Mouse (Mus musculus) megakaryocyte, adult 5-6 weeks (primary cell): Measurements from ENCODE around the gene Nmt2. TPM values are rescaled to one million over a fixed set of nuclear protein-coding genes. Genes with fewer than 3 reads are reported as not detected.

Source experiments
- ATAC-seq: 2 replicates; pipeline ENCODE4 v1.8.0; 2016; ENCODE audit warnings: mild to moderate bottlenecking, inconsistent platforms; ENCODE audit not compliant: poor library complexity, severe bottlenecking
- total RNA-seq, 2 experiments: library from RNA; stranded (forward) in 1 of 2; stranded (reverse) in 1 of 2; fragments of 153-499, 151-499 nt in 1 of 2; fragments of 221-1000, 200-1000 nt in 1 of 2; gene quantifications; 2 replicates each; pipeline versions ENCODE4 v1.2.3 to v1.2.4; 2015 to 2017

The Nmt2 gene
- total RNA-seq, 2 experiments from 2014 or later, result 14.0 to 17.0 TPM

GRCm38 (mm10) chr2:3324381-3325130 is 40.5 kb downstream of the Nmt2 start:
- ATAC-seq, result no peak

DNA sequence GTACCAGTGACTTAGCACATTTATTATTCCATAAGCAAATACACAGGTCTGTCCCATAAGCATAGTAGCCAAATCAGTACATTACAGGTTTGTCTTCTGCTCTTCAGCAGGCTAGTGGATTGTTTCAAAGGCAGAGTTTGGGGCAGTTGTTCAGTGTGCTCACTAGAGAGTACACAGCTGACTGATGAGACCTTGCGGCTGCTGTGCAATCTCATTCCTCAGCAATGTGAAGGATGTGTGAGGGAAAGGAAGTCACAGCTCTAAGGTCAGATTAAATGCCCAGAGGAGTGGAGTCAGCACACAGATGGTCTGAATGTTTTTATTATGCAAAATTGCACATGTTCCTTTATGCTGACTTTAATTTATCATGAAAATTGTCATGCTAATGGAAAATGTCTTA is 42.5 kb downstream of the Nmt2 start:
- ATAC-seq, result no peak

- peak; percentile 84 for ATAC-seq
Measured at GRCm38 (mm10) chr2:3327351-3327750, 43.3 kb downstream of the Nmt2 start.

- no peak for ATAC-seq
Measured at GRCm38 (mm10) chr2:3331071-3331703, 47.2 kb downstream of the Nmt2 start.

- no peak; the same call in 1 of the 2 replicates for ATAC-seq
Measured at GRCm38 (mm10) chr2:3332056-3332455, 48.0 kb downstream of the Nmt2 start.

DNA sequence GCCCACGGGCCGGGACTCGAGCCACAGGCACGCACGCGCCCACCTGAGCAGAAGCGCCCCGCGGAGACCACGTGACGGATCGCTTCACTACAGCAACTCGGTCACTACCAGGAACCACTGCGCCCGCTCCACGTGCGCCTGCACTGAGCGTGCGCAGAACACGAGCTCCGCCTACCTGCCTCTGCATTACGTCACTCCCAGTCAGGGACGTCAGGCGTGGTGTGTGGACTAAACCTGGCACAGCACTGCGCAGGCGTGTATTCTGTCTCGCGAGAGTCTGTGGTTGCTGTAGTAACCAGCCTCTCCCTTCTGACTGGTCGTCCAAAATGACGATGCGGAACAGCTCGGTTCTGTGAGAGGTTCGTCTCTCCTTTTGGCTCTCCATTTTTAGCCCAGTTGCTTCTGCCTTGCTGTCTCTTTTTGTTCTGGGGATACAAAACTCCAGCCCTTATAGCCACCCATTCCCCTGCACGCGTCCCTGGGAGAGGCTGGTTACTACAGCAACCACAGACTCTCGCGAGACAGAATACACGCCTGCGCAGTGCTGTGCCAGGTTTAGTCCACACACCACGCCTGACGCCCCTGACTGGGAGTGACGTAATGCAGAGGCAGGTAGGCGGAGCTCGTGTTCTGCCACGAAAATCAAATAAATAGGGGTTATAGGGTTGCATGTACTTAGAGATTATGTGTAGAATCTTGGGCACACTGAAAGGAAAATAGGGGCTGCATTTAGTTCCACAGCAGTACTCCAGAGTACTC is 48.7 kb downstream of the Nmt2 start, which contains the start of gene Rpp38:
Gene Rpp38 (minus strand): TSS at position 160 of the 759 bp plus-strand sequence.
- peak; percentile 88 for ATAC-seq

DNA sequence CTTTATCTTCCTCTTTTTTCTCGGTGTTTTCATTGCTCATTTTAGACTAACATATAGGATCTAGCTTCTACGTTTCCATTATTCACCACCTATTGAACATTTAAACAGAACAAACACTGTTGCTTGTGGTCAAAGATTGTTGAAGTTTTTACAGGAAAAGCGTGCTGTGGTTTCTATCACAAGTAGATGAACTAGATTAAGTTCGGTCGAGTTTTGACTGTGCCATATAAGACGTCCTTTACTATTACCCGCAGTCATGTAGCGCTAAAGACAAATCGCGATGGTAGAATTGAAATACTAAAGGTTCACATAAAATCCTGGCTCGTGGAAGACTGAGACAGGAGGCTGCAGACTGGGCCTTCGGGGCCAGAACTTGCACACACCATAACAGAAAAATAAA is 49.7 kb downstream of the Nmt2 start:
- ATAC-seq, result no peak

DNA sequence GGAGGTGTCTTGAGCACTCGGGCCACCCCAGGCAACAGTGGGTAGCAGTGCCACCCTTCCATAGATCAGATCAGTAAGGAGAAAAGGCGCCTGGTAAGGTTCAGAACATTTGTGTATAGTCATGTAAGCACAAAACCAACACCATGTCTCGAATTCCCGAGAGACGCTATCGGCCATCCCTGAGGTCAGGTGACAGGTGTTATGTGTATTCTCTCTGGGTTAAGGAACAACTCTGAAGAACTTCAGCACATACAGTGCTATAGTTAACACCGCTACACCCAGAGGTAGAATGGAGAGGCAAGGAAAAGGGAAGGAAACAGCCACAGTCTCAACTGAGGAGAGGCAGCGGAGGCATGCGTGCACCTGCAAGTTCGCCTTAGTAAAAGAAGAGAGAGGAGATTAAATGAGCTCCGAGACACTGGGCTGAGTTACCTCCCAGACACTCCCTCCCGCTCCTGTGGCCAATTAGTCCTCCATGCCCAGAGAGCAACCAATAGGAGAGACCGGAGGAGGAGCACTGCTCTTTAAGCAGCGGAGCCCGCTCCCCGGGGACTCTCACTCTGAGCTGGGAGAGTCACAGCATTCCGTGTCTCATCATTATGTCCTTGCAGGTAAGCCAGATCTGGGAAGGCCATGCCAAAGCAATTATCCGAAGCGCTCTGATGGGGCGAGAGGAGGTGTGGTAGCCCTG is 51.7 kb downstream of the Nmt2 start, which contains the start of gene Acbd7:
Gene Acbd7 (plus strand): TSS at position 558 of the 691 bp plus-strand sequence.
- peak; percentile 26 for ATAC-seq

DNA sequence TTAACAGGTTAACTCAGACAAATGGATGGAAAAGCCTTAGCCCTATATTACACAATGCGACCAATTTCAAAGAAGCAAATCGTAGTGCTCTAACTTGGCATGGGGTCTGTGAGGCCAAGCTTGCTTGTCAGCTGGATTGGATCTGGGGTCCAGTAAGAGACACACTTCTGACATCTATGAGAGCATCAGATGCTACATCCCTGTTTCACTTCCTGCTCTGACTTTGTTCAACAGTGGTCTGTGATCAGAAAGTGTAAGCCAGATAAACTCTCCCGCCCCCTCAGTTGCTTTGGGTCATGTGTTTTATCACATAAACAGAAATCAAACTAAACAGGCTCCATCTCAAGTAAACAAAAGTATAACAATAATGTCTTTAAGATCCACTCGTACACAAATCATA is 64.4 kb downstream of the Nmt2 start:
- no peak for ATAC-seq

DNA sequence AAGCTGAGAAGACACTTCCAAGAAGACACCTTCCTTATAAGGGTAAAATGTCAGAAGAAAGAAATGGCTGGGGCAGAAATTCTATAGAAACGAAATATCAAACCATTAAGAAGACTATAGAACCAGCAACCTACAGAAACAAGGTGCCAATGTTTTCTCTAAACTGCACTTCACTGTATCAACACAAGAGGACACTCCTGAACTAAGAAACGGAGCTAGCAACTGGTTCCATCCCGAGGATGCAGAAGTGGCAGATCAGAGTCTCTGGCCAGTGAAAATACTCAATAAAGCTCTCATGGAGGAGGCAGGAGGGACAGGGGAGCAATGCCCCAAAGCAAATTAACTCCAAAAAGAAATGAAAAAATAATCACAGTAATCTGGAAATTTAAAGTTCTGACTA is 64.9 kb downstream of the Nmt2 start:
- 0 out of 2 replicates have a peak, but pooled peaks have one; percentile 47 for ATAC-seq

DNA sequence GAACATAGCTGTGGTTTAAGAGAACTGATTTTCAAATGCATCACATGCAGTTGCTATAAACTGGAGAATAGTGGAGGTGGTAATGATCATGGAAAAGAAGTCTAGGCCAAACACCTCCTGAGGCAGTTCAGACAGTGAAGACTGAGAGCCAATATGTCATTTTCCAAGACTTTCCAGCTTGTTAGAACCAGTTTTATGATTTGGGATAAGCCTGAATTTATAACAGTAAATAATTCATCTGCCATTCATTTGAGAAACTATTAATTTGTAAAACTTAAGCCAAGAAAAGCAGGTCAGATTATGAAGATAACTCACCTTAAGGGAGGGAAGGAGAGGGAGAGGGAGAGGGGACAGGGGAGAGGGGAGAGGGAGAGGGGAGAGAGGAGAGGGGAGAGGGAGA is 69.1 kb downstream of the Nmt2 start:
- no peak for ATAC-seq

GRCm38 (mm10) chr2:3355793-3356192 is 71.8 kb downstream of the Nmt2 start:
- no peak for ATAC-seq

GRCm38 (mm10) chr2:3356311-3356710 is 72.3 kb downstream of the Nmt2 start:
- ATAC-seq, result no peak

- no peak for ATAC-seq
Measured at GRCm38 (mm10) chr2:3357887-3358286, 73.9 kb downstream of the Nmt2 start.

DNA sequence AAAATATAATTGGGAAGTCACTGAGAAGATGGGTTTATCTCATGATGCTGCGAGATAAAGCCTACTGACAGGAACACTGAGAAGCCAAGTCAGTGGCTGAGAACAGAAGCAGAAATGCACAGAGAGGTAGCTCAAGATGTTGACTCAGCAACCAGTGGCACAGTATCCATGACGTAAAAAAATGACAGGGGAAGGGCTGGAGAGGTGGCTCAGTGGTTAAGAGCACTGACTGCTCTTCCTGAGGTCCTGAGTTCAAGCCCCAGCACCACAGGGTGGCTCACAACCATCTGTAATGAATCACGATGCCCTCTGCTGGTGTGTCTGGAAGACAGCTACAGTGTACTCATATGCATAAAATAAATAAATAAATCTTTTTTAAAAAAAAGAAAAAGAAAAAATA is 77.1 kb downstream of the Nmt2 start:
- ATAC-seq, result no peak

DNA sequence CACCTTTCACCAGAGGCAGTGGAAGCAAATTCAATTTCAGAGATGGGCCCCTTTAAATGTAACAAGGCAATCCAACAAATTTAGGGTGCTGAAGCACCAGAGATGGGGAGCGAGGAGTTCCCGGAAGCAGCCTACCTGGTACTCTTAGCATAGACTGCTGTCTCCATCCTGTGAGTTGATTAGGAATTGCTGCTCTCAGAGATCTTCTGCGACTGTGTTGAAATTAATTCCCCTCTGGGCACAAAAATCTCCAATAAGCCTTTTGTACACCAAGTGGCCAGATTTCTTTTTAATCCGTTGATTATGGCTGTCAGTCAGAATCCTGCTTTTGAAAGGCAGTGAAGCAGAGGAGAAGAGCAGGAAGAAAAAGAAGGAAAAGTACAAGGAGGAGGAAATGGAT is 81.1 kb downstream of the Nmt2 start:
- ATAC-seq, result no peak

Other genes starting within 250 kb of the Nmt2 start
- 0.16 and 0.36 TPM in 2 replicates for gene Fam171a1, start 170.0 kb upstream of the Nmt2 start, total RNA-seq (2015)
- gene Fam171a1, start 170.0 kb upstream of the Nmt2 start, total RNA-seq (2017), result 0.29 and 0.49 TPM in 2 replicates
- 7.6 and 7.9 TPM in 2 replicates for gene Rpp38, start 48.4 kb downstream of the Nmt2 start, total RNA-seq (2015)
- gene Rpp38, start 48.4 kb downstream of the Nmt2 start, total RNA-seq (2017), result 1.5 and 1.7 TPM in 2 replicates
- gene Acbd7, start 52.0 kb downstream of the Nmt2 start, total RNA-seq (2015), result not detected in 2 replicates
- gene Acbd7, start 52.0 kb downstream of the Nmt2 start, total RNA-seq (2017), result not detected in 2 replicates
- not detected in 2 replicates for gene Olah, start 113.0 kb downstream of the Nmt2 start, total RNA-seq (2015)
- gene Olah, start 113.0 kb downstream of the Nmt2 start, total RNA-seq (2017), result not detected in 2 replicates
- not detected in 2 replicates for gene Meig1, start 138.4 kb downstream of the Nmt2 start, total RNA-seq (2015)
- gene Meig1, start 138.4 kb downstream of the Nmt2 start, total RNA-seq (2017), result not detected in 2 replicates
- gene Dclre1c, start 139.9 kb downstream of the Nmt2 start, total RNA-seq (2015), result 27.2 and 34.7 TPM in 2 replicates
- 21.5 and 36.0 TPM in 2 replicates for gene Dclre1c, start 139.9 kb downstream of the Nmt2 start, total RNA-seq (2017)
- 7.5 and 8.6 TPM in 2 replicates for gene Suv39h2, start 190.8 kb downstream of the Nmt2 start, total RNA-seq (2015)
- gene Suv39h2, start 190.8 kb downstream of the Nmt2 start, total RNA-seq (2017), result 6.9 and 10.2 TPM in 2 replicates
- 3.3 and 4.1 TPM in 2 replicates for gene Gm45902, start 228.6 kb downstream of the Nmt2 start, total RNA-seq (2015)
- gene Gm45902, start 228.6 kb downstream of the Nmt2 start, total RNA-seq (2017), result 7.5 and 8.7 TPM in 2 replicates
- gene Hspa14, start 228.6 kb downstream of the Nmt2 start, total RNA-seq (2015), result 49.2 and 67.3 TPM in 2 replicates
- gene Hspa14, start 228.6 kb downstream of the Nmt2 start, total RNA-seq (2017), result 124 and 125 TPM in 2 replicates
- 0.47 TPM in 1 of 2 replicates, not detected in the other for gene Cdnf, start 228.8 kb downstream of the Nmt2 start, total RNA-seq (2015)
- 0.55 and 0.81 TPM in 2 replicates for gene Cdnf, start 228.8 kb downstream of the Nmt2 start, total RNA-seq (2017)